Mouse (Mus musculus) megakaryocyte, embryonic 14.5 days (primary cell): Measurements from ENCODE around the gene Kiz.

Source experiments
- FLI1 ChIP-seq: IDR thresholded peaks from 2 replicates; pipeline ENCODE4 v1.6.1; 2012; ENCODE audit warnings: low read length, inconsistent platforms, mixed read lengths
- GATA1 ChIP-seq: IDR thresholded peaks from 3 replicates; pipeline ENCODE4 v1.6.1; 2012; ENCODE audit warnings: mixed read lengths, low read length, inconsistent platforms, borderline replicate concordance

DNA sequence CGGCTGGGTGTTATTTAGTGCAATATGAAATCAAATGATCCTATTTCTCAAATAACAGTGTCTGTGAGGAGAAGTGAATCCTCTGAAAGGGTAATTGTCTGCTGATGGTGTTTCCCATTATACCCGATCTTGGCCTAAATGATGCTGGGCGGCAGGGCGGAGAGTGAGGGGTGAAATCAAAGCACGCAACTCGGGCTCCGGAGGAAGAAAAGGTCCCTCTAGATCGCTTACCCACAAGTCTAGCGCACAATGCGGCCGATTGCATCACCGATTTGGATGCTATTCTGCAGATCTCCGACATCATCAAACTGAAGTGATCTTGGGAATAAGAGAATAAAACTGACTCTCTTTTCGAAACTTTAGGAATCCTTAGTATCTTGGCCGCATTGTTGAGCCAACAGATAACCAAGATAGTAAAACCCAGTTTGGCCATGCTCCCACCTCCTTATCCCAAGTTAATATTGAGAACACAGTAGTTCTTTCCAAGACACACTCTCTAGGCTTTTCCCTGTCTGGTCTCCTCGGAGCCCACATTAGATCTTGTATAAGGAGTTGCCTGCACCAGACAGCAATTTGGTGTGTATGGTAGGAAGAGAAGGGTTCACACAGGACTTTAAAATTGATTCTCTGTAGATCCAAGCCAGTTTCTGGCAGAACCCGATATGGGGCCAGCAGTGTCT is 18.7 kb upstream of the Kiz start:
- TF ChIP-seq GATA1, result no peak
- no peak for TF ChIP-seq FLI1
